Mouse (Mus musculus) mouse trophoblast stem cell (cell line): ENCODE results near the gene Smyd4.

Experiments
- in situ Hi-C, 2 experiments: fragments of 300-500 bp; cut with MseI, MboI; formaldehyde crosslinking; loops; 2 replicates in 1 of 2; 3 replicates in 1 of 2; pipeline ENCODE4 v1.15.1; 2025

Gene Smyd4

DNA sequence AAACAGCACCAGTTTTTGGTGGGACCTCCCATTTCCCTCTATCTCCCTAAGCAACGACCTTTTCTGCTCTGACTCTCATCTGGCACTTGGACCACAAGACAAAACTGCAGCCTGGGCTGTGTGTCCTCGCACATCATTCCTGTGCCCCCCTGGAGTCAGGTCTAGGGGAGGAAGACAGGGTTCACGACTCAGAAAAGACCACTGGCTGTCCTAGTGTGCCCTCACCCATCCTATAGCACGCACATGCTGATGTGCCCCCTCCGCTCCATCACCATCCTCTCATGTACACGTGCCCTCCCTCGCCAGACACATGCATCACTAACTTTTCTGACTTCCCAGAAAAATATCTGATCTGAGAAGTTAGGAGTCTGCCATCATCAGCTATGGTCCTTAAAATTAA, 71.8 kb downstream of the Smyd4 start:
- in situ Hi-C loops, result no loop called here

GRCm38 (mm10) chr11:75420810-75421374, 72.7 kb downstream of the Smyd4 start:
- in situ Hi-C loops, result no loop called here

GRCm38 (mm10) chr11:75421375-75422012, 73.3 kb downstream of the Smyd4 start:
- in situ Hi-C loops, result no loop called here

- in situ Hi-C loops, result no loop called here
Measured at GRCm38 (mm10) chr11:75422013-75422792, 74.0 kb downstream of the Smyd4 start, which contains the start of gene Serpinf1. TSS of gene Serpinf1 (minus strand) at chr11:75422701.

- in situ Hi-C loops, result no loop called here
Measured at GRCm38 (mm10) chr11:75423091-75423490, 74.9 kb downstream of the Smyd4 start.

DNA sequence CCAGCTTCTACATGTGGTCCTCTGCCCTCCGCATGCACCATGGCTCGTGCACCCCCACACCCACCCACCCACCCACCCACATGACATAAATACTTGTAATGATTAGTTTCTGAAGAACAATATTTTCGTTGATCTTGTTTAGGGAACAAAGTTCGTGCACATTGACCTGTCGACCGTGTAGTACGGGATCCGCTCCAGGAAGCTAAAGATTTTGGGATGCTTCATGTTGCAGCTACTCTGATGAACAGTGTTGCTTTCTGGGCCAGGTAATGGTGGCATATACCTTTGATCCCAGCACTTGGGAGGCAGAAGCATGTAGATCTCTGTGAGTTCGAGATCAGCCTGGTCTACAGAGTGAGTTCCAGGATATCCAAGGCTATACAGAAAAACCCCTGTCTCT, 75.8 kb downstream of the Smyd4 start:
- in situ Hi-C loops, result no loop called here

GRCm38 (mm10) chr11:75424459-75424858, 76.2 kb downstream of the Smyd4 start:
- in situ Hi-C loops, result no loop called here

DNA sequence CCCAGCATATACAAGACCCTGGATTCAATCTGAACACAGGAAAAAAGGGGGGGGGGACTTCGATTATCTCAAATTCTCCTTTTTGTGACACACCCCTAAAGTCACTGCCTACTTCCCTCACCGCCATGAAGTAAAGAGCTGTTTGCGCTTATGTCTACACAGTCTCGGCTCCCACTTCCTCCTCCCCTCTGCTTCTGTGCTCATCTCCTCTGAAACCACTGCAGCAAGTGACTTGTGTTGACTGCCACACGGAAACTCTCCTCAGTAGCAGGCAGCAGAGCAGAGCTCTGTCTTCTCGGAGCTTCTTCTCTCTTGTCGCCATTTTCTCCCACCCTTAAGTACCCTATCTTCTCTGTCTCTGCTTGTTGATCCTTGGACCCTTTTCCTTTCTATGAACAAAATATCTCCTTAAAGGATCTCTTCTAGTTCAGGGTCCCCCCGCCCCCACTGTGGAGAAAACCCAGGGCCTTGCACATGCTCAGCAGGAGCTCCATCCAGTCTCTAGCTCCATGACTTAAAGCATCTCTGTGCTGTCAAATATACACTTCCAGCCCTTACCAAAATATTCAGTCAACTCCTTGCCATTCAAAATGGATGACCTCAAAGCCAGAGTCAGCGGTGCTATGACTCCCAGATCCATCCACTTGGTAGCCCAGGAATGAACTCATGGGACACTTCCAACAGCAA, 80.9 kb downstream of the Smyd4 start:
- in situ Hi-C loops, result no loop called here

DNA sequence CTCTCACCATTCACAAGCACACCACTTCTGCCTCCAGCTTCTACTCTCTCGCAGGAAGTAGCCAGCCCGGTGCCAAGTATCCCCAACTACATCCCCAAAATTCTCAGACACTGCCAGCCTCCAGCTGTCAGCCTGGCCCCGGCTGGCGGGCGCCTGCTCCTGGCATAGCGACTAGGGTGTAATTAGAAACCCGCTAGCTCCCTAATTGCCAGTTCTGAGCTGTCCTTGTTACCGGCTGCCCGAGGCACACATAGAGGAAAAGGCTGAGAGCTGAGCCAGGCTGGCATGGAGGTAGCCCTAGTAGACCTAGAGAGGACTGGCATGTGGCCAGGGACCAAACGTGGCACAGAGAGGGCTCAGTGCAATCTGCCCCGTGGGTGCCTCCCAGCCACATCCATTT, 83.1 kb downstream of the Smyd4 start:
- in situ Hi-C loops, result no loop called here

GRCm38 (mm10) chr11:75434138-75434537, 85.9 kb downstream of the Smyd4 start:
- in situ Hi-C loops, result no loop called here

- in situ Hi-C loops, result no loop called here
Measured at GRCm38 (mm10) chr11:75438194-75438593, 90.0 kb downstream of the Smyd4 start.

DNA sequence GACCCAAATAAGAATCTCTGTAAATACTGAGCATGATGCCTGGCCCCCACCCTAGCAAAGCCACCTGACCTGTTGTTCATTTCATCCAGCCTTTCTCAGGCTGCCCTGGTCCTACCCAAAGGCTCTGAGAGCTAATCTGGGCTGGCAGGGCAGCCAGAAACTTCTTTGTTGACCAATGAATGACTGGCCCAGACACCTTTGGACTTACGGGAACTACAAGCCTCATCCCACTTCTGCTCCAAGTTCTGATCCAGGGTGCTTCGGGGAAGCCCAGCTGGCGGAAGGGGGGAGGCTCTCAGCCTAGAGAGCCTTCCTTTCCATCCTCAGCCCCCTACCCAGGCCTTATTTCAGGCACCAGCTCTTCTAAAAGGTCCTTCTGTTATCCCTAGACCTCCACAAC, 90.6 kb downstream of the Smyd4 start:
- in situ Hi-C loops, result no loop called here

- in situ Hi-C loops, result no loop called here
Measured at GRCm38 (mm10) chr11:75439363-75439762, 91.1 kb downstream of the Smyd4 start, which contains the start of gene Serpinf2. TSS of gene Serpinf2 (minus strand) at chr11:75439591.

- in situ Hi-C loops, result no loop called here
Measured at GRCm38 (mm10) chr11:75439951-75440350, 91.7 kb downstream of the Smyd4 start.

DNA sequence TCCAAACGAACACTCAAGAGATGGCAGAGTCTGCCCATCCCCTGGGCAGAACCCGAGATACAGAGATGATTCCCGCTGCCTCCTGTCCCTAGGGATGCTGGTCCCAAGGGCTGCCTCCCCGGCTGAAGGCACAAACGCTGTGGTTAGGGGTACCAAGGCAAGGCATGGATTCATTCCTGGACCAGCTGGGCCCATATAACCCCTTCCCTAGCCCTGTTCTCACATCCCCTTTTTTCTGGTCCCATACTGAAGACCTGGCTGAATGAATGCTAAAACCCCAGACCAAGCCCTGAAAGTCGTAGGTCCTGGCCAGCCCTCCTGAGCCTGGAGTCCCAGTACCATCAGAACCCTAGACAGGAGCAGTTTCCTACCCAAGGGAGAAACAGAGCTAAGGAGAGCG, 92.8 kb downstream of the Smyd4 start:
- in situ Hi-C loops, result no loop called here

DNA sequence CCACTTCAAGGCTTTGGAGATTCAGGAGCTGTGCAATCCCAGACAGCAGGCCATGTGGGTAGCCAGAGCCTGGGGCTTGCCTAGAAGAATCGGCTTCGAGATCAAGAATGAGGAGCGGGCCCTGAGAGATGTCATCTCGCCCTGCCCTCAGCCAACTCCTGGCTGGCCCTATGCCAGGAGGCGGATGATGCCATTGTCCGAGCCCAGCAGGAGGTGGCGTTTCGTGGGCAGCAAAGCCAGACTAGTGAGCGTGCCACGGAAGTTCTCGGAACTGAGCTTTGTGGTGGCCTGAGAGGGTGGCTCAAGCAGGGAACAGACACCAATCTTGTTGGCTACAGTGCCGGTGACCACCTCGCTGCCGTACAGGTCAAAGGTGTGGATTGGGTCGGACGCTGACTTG, 93.4 kb downstream of the Smyd4 start:
- in situ Hi-C loops, result no loop called here

DNA sequence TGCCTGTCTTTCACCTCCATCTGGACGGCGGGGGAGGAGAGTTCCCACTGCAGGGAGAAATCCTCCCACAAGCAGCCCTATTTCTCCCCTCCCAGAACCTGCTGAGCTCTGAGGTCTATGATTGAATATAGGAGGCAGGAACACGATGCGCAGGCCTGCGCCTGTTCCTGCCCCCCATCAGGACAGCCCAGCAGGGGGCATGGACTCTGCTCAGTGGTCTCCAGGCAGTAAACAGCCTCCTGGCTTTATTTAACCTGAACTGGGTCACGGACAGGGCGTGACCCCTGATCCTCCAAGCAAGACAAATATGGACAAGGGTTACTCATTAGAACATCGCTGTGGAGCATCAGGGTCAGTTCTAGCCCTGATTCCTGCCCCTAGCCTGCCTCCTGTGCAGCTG, 95.5 kb downstream of the Smyd4 start:
- in situ Hi-C loops, result no loop called here

DNA sequence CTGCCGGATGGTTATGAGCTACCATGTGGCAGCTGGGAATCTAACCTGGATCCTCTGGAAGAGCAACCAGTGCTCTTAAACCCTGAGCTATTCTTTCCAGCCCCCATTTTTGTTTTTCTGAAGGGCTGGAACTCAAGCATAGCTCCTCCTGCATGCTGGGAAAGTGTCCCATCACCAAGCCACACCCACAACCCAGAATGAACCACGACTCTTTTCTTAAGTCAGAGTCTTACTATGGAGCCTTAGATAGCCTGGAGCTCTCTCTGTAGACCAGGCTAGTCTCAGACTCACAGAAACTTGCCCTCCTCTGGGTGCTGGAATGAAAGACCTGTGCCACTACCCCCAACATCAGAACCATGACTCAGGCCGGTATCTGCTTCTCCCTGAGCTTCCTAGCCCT, 100.3 kb downstream of the Smyd4 start:
- in situ Hi-C loops, result no loop called here

- in situ Hi-C loops, result no loop called here
Measured at GRCm38 (mm10) chr11:75449695-75450094, 101.5 kb downstream of the Smyd4 start.

- in situ Hi-C loops, result no loop called here
Measured at GRCm38 (mm10) chr11:75450304-75450908, 102.2 kb downstream of the Smyd4 start.

DNA sequence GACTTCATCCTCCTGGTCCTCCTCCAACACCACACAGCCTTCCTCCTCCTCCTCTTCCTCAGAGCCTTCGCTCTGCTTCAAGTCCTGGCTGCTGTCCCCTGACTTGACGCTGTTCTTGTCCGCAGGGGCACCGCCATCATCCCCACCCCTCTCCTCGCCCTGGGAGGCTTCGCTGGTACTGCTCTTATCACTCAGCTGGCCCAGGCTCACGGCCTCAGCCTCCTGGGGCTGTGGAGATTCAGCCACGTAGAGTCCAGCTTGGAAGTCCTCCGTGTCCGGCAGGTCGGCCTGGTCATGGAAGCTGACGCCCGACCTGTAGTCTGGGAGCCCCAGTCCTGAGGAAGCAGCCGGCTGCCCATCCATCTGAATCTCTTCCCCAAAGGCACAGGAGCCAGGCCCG, 102.7 kb downstream of the Smyd4 start:
- in situ Hi-C loops, result no loop called here

DNA sequence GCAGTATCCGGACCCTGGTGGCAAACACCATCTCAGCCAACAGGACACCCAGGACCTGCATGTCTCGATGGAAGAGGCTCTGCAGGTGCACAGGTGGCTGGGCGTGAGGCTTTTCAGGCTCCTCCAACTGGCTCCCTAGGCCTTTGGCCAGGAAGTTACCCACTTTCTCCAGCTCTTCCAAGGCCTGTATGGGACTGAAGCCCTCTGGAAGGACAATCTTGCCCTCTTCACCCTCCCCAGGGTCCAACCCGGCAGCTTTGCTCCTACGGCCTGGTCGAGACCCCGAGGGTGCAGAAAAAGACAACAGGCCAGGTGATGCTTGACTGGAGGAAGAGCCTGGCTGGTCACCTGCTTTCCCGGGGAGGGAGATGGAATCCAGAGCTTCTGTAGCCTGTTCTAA, 103.8 kb downstream of the Smyd4 start:
- in situ Hi-C loops, result no loop called here
